Mouse (Mus musculus) neural tube, embryonic 14.5 days (tissue): ENCODE measurements around the gene Dcpp3. TPM values are rescaled to one million over a fixed set of nuclear protein-coding genes. Genes with fewer than 3 reads are reported as not detected.

ENCODE experiments used
- ATAC-seq: fragments of 200-750 bp; cut with Nextera tagmentation; 2 replicates; pipeline ENCODE4 v1.8.0; 2017; ENCODE audit warnings: low read depth, mild to moderate bottlenecking, moderate TSS enrichment, moderate library complexity
- H3K27ac ChIP-seq: fragments of 300-500 bp; sonication (generic); 2 replicates; pipeline ENCODE4 v1.5.1; 2014; ENCODE audit warnings: low read depth, mild to moderate bottlenecking, control low read depth, low read length, moderate library complexity, mixed read lengths
- H3K27me3 ChIP-seq: fragments of 300-500 bp; sonication (generic); 2 replicates; pipeline ENCODE4 v1.6.1; 2014; ENCODE audit warnings: low read length; ENCODE audit not compliant: control insufficient read depth, insufficient read depth
- H3K36me3 ChIP-seq: fragments of 300-500 bp; sonication (generic); 2 replicates; pipeline ENCODE4 v1.6.1; 2014; ENCODE audit warnings: low read length, mixed read lengths; ENCODE audit not compliant: control insufficient read depth, insufficient read depth
- H3K4me1 ChIP-seq: fragments of 300-500 bp; sonication (generic); 2 replicates; pipeline ENCODE4 v1.6.1; 2014; ENCODE audit warnings: low read length; ENCODE audit not compliant: control insufficient read depth, insufficient read depth
- H3K4me2 ChIP-seq: fragments of 300-500 bp; sonication (generic); 2 replicates; pipeline ENCODE4 v1.6.1; 2014; ENCODE audit warnings: mild to moderate bottlenecking, low read depth, low read length, control low read depth
- H3K4me3 ChIP-seq: fragments of 300-500 bp; sonication (generic); 2 replicates; pipeline ENCODE4 v1.5.1; 2014; ENCODE audit warnings: low read depth, low read length, control low read depth, mixed read lengths
- H3K9ac ChIP-seq: fragments of 300-500 bp; sonication (generic); replicated peaks from 2 replicates; pipeline ENCODE4 v1.6.1; 2014; ENCODE audit warnings: low read depth, mild to moderate bottlenecking, control low read depth, low read length, mixed read lengths
- H3K9me3 ChIP-seq: fragments of 300-500 bp; sonication (generic); 2 replicates; pipeline ENCODE4 v1.6.1; 2016; ENCODE audit warnings: low read length; ENCODE audit not compliant: control insufficient read depth
- whole genome bisulfite sequencing: fragments of 180-500 bp; shearing (Covaris S2); extraction: QIAGEN DNeasy Blood & Tissue Kit; methylation state at CpG from one replicate; pipeline ENCODE4 v1.1.7; 2014; 5-methylcytosine and 5-hydroxymethylcytosine counted together
- polyA plus RNA-seq: library from polyadenylated mRNA; unstranded; fragments of >200 nt; fragmentation: Nextera tagmentation; extraction: Ambion mirVana; gene quantifications from 2 replicates; pipeline ENCODE4 v1.2.1, GENCODE M21; 2014

Gene Dcpp3
- polyA plus RNA-seq, 1 experiment from 2014 or later, result not detected

DNA sequence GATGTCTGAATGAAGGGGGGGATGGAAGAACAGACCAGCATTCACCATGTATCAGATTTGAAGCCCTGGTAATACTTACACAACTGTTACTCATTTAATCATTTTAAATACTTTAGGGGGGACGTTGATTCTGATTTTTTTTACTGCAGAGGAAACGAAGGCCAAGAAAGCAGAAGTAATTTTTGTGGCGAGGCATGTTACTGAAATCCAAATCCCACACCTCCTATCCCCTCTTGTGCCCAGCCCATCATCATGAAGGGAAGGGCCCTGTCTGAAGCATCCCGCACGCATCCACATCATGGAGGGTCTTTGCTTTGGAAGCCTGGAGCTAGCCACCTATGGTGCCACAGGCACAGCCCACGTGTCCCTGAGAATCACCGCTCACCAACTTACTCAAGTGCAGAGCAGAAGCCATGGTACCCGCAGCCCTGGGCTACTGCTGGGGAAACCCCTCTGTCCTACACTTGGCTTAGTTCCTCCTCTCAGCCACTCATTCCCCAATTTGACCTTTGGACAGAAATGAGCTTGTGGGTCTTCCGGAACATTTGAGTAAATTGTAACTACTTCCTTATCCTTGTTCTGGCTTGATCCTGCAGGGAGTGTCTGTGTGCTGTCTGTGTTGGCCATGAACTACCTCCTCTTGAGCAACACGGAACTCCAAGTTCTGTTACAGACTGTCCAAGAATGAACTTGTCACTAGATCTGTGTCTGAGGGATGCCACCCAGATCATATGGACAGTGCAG is 49.6 kb downstream of the Dcpp3 start:
- 91% methylated on average over 10 of the region's 10 CpGs for WGBS
- Histone ChIP-seq H3K36me3 (no peaks in the 10 kb centered on the region), H3K27me3 (no peaks in the 10 kb centered on the region), H3K27ac (no peak overlapping the region), H3K9me3 (no peaks in the 10 kb centered on the region), H3K4me3 (no peak overlapping the region), H3K9ac (no peak overlapping the region), H3K4me1 (no peaks in the 10 kb centered on the region), H3K4me2 (no peak overlapping the region)
- no peak for ATAC-seq

DNA sequence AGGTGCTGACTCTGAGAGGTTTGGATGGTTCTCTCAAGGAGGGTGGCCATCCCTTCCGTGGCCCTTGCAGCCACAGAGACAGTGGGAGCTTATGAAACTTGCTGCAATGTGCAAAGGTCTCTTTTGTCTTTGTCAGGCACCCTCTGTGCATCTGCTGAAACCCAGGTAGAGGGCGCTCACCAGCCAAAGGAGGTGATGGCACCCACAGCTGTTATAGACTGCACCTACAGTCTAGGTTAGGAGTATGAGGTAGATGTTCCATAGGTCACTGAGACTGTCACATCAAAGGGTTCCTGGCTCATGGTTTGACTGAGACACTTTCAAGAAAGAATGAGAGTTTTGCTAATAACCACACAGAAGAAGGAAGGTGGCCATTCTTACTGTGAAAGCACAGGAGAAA is 51.5 kb downstream of the Dcpp3 start:
- no peak overlapping the region for H3K27ac ChIP-seq
- no peak overlapping the region for H3K9ac ChIP-seq
- H3K4me1 ChIP-seq, result no peaks in the 10 kb centered on the region
- no peaks in the 10 kb centered on the region for H3K27me3 ChIP-seq
- no peak for ATAC-seq
- 55% methylated on average over 2 of the region's 2 CpGs for WGBS
- no peak overlapping the region for H3K4me2 ChIP-seq
- H3K9me3 ChIP-seq, result no peaks in the 10 kb centered on the region
- no peak overlapping the region for H3K4me3 ChIP-seq
- H3K36me3 ChIP-seq, result no peaks in the 10 kb centered on the region

Other genes starting within 250 kb of the Dcpp3 start
- gene Hcfc1r1, start 243.9 kb upstream of the Dcpp3 start, polyA plus RNA-seq, result 132 and 147 TPM in 2 replicates
- gene Thoc6, start 243.6 kb upstream of the Dcpp3 start, polyA plus RNA-seq, result 42.1 and 43.0 TPM in 2 replicates
- gene Tnfrsf12a, start 240.0 kb upstream of the Dcpp3 start, polyA plus RNA-seq, result 2.6 and 3.8 TPM in 2 replicates
- not detected in 2 replicates for gene Cldn6, start 238.2 kb upstream of the Dcpp3 start, polyA plus RNA-seq
- gene Cldn9, start 233.4 kb upstream of the Dcpp3 start, polyA plus RNA-seq, result 0.70 and 1.4 TPM in 2 replicates
- gene 1520401A03Rik, start 194.7 kb upstream of the Dcpp3 start, polyA plus RNA-seq, result 0.21 and 0.52 TPM in 2 replicates
- gene Pkmyt1, start 191.1 kb upstream of the Dcpp3 start, polyA plus RNA-seq, result 13.0 and 14.3 TPM in 2 replicates
- gene Paqr4, start 176.6 kb upstream of the Dcpp3 start, polyA plus RNA-seq, result 49.6 and 51.4 TPM in 2 replicates
- 0.93 and 1.2 TPM in 2 replicates for gene Kremen2, start 171.6 kb upstream of the Dcpp3 start, polyA plus RNA-seq
- 192 and 216 TPM in 2 replicates for gene Flywch1, start 145.9 kb upstream of the Dcpp3 start, polyA plus RNA-seq
- gene Flywch2, start 131.4 kb upstream of the Dcpp3 start, polyA plus RNA-seq, result 69.9 and 96.5 TPM in 2 replicates
- gene Srrm2, start 126.9 kb upstream of the Dcpp3 start, polyA plus RNA-seq, result 471 and 524 TPM in 2 replicates
- gene Elob, start 88.3 kb upstream of the Dcpp3 start, polyA plus RNA-seq, result 1,182 and 1,322 TPM in 2 replicates
- not detected in 2 replicates for gene Prss33, start 81.4 kb upstream of the Dcpp3 start, polyA plus RNA-seq
- gene Prss32, start 73.6 kb upstream of the Dcpp3 start, polyA plus RNA-seq, result not detected in 2 replicates
- gene Prss41, start 73.3 kb upstream of the Dcpp3 start, polyA plus RNA-seq, result 0.68 and 0.96 TPM in 2 replicates
- not detected in 2 replicates for gene Prss21, start 49.4 kb upstream of the Dcpp3 start, polyA plus RNA-seq
- gene Dcpp1, start 36.6 kb upstream of the Dcpp3 start, polyA plus RNA-seq, result not detected in 2 replicates
- gene Dcpp2, start 36.6 kb upstream of the Dcpp3 start, polyA plus RNA-seq, result not detected in 2 replicates
- gene Sbp, start 24.2 kb downstream of the Dcpp3 start, polyA plus RNA-seq, result not detected in 2 replicates
- gene Sbpl, start 37.8 kb downstream of the Dcpp3 start, polyA plus RNA-seq, result not detected in 2 replicates
- 0.31 TPM in 1 of 2 replicates, not detected in the other for gene Prss30, start 63.1 kb downstream of the Dcpp3 start, polyA plus RNA-seq
- gene Prss22, start 80.6 kb downstream of the Dcpp3 start, polyA plus RNA-seq, result not detected in 2 replicates
- gene Prss27, start 120.7 kb downstream of the Dcpp3 start, polyA plus RNA-seq, result 0.16 and 0.21 TPM in 2 replicates
- 70.3 and 79.2 TPM in 2 replicates for gene Kctd5, start 156.0 kb downstream of the Dcpp3 start, polyA plus RNA-seq
- gene Pdpk1, start 233.5 kb downstream of the Dcpp3 start, polyA plus RNA-seq, result 80.5 and 83.9 TPM in 2 replicates
- gene Amdhd2, start 246.3 kb downstream of the Dcpp3 start, polyA plus RNA-seq, result 28.8 and 31.6 TPM in 2 replicates